Mouse (Mus musculus) heart, postnatal 10 days (tissue): ENCODE results near the gene Mobp. TPM values are rescaled to one million over a fixed set of nuclear protein-coding genes. Genes with fewer than 3 reads are reported as not detected.
"Not testable (repeated sequence)": the region's sequence is repeated elsewhere in the genome, so short reads cannot be mapped to it uniquely, and the experiment has no call there.

Source experiments
- DNase-seq, 2 experiments: peaks; one replicate each; pipeline ENCODE4 v3.0.0; 2021
- intact Hi-C: fragments of 180-260 bp; cut with DNase I; formaldehyde crosslinking; loops from one replicate; pipeline ENCODE4 v1.15.1; 2025
- total RNA-seq, 2 experiments: library from RNA; stranded (reverse); gene quantifications; 2 replicates each; pipeline ENCODE4 v1.2.3; 2021

Gene Mobp
- not detected for total RNA-seq

DNA sequence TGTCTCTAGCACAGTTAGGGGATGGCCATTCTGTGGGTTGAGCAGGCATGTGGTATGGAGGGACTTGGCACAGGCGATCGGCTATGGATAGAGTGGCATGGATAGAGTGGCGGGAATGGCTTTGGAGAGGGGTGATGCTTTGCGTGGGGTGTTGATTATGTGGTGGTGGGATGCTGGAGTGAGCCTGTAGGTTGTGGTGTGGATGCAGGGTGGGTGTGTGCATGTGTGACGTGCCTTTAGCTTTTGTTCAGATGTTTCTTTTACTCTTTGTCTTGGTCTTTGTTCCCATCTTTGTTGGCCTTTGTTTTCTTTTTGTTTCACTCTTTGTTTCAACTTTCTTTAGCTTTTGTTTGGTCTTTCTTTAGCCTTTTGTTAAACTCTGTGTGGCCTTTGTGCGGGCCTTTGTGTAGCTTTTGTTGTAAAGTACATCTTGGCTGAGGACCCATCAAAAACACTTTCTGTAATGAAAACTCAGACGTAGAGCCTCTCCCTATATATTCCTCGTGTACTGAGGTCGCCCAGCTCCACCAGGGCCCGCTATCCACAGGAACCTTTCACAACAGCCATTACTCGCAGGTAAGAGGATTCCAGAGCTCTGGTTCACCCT lies at the start of gene Mobp:
Mobp (plus strand) TSS at position 486 of the 607 bp plus-strand sequence.
- intact Hi-C loops, result no loop called here
- DNase-seq, result no peak

DNA sequence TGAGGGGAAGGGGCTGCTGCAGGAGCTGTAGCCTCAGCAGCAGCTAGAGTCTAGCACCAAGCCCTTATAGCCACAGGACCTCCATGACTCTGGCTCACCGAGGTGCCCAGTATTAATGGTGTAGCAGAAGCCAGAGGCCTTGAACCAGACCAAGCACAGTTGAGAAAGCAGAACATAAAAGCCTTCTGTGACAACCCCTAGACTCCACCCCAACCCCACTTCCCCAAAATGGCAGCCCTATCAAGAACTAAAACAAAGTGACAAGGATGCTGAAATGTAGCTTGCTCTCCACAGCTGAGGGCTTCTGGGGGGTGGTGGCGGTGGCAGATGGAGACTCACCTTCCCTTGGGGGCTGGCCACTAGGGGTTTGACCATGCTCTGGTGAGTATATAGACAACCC lies 48.3 kb upstream of the Mobp start:
- intact Hi-C loops, result no loop called here

GRCm38 (mm10) chr9:120108953-120109352 lies 40.6 kb upstream of the Mobp start:
- intact Hi-C loops, result loop anchor here (2.0 kb wide), 1 partner anchor 62 kb away; no protein-coding TSS in a partner anchor
- DNase-seq, result not testable (repeated sequence)

More for the DNA sequence above, 48.3 kb upstream of the Mobp start:
- DNase-seq, result no peak

DNA sequence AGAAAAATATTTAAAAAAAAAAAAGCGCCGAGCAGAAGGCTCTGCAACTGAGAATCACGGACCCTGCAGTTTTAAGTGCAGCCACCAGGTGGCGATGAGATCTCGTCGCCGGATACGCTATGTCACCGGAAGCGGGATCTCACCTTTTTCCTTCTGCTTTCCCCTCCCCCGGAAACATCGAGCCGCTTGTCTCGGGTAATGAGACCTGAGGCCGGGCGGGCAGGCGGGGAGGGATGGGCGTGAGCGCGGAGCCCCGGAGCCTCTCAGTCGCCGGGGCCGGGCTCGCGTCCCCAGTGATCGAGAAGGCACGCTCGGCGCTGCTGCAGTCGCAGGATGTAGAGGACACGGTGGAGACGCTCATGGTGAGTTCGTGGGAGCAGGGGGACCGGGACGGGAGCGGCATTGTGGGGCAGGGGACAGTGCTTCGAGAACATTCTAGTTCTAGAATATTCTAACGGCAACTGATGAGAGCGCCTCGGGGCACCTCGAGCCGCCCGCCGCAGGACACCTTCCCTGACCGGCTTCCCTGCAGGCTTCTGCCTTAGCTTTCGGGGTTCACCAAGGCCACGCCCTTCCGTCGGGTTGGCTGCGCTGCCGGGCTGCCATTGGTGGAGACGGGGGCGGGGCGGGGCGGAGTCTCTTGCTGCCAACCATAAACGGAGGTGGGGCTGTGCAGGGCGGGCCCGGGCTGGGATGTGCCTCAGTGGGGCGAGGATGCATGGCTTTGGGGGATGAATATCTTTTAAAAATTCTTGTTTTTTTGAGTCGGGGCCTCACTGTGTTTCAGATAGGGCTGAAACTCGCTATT lies 39.1 kb upstream of the Mobp start, which contains the start of gene Slc25a38:
Slc25a38 (plus strand) TSS at position 164 of the 808 bp plus-strand sequence.
- intact Hi-C loops, result loop anchor here (1.0 kb wide), 1 partner anchor 17 kb away; the partner anchor contains the start of gene Rpsa
- peak; percentile 95 to 96 for DNase-seq

GRCm38 (mm10) chr9:120111156-120111945 lies 38.2 kb upstream of the Mobp start:
- intact Hi-C loops, result no loop called here

GRCm38 (mm10) chr9:120112472-120112871 lies 37.0 kb upstream of the Mobp start:
- intact Hi-C loops, result no loop called here

More at GRCm38 (mm10) chr9:120111156-120111945, 38.2 kb upstream of the Mobp start:
- DNase-seq, result no peak

GRCm38 (mm10) chr9:120113456-120113855 lies 36.1 kb upstream of the Mobp start:
- DNase-seq, result no peak
- intact Hi-C loops, result no loop called here

More at GRCm38 (mm10) chr9:120112472-120112871, 37.0 kb upstream of the Mobp start:
- no peak for DNase-seq

DNA sequence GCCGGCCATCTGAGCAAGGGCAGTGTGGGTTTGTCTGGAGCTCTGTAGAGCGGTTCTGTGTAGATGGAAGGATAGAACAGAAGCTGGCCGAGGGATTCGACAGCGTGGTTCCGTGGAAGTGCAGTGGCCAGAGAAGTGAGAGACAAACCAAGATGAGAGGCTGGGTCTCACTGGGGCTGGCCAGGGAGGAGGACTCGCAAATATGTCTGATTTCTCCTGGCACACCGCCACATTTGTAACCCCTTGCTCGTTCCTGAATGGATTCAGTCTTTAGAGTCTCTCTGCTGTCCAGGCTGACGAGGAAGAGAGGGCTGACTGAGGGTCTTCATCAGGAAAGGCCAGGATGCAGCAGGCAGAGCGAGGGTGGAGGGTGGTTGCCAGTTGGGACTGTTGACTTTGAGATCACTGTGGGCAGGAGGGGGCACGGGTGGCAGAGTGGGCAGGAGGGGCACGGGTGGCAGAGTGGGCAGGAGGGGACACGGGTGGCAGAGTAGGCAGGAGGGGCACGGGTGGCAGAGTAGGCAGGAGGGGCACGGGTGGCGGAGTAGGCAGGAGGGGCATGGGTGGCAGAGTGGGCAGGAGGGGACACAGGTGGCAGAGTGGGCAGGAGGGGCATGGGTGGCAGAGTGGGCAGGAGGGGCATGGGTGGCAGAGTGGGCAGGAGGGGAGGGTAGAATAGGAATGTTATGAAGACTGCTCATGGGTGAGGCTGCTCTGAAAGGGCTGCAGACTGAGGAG lies 35.3 kb upstream of the Mobp start:
- intact Hi-C loops, result no loop called here
- DNase-seq, result no peak

GRCm38 (mm10) chr9:120114789-120115151 lies 34.7 kb upstream of the Mobp start:
- DNase-seq, result no peak
- intact Hi-C loops, result no loop called here

DNA sequence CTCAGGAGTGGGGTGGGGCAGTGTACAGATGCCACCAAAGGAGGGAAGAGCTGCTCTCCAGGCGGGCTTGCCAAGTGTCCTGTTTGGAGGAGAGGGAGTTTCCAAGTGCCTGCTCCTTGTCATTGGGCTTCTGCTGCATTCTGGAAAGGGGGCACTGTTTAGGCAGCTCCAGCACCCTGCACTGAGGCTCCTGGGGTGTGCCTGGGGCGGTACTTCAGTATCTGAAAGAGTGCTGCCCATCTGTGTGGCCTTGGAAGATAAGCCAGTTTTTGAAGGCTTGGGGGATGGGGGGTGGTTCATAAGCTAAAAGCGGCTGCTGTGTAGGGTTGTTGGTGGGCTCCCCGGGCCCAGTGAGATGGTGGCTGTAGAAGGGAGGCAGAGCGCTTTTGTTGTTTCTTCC lies 33.9 kb upstream of the Mobp start:
- DNase-seq, result no peak
- intact Hi-C loops, result no loop called here

DNA sequence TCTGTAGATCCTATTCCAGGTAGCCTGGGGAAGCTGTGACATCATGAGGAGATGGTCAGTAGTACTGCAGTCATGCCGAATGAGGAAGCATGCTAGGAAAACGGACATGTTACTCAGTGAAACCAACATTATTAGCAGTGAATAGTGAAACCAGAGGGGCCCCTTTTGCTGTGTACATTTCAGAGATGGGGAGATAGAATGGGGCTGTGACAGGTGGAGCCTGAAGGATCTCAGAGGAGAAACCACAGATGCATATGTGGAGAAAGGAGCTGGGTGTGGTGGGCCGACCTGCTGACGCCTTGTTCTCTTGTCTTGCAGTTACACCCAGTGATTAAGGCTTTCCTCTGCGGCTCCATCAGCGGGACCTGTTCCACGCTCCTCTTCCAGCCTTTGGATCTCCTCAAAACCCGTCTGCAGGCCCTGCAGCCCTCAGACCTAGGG lies 33.3 kb upstream of the Mobp start:
- intact Hi-C loops, result no loop called here
- no peak for DNase-seq

DNA sequence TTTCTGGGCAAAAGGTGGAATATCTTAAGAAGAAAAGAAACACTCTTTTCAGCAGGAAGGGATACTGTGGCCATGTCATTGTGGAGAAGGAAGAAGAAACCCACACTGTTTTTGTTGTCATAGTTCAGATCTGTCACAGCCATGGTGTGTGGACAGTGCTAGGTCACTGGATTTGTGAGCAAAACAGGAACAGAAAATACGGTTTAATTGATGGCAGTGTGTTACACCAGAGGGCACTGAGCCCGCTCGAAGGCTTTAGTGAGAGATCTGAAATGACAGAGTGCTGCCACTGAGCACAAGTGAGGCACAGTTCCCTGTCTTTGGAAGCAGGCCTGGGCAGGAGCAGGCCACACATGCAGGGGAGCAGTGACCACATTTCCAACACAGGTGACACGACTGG lies 31.3 kb upstream of the Mobp start:
- intact Hi-C loops, result no loop called here

DNA sequence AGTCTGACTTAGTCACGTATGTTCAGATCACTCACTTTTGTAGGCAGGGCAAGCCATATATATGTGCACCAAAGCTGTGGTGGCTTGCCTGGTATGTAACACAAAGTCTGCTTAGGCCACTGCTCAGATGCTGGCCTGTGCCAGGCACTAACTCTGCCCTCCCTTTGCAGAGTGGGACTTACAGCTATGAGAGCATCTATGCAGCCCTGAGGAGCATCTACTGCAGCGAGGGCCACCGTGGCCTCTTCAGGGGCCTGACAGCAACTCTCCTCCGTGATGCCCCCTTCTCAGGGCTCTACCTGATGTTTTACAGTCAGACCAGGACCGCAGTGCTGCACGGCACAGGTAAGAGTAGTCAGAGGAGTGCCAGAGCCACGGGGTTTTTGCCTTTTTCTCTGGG lies 29.0 kb upstream of the Mobp start:
- intact Hi-C loops, result no loop called here
- no peak for DNase-seq

More for the DNA sequence above, 31.3 kb upstream of the Mobp start:
- DNase-seq, result no peak

GRCm38 (mm10) chr9:120126868-120127267 lies 22.6 kb upstream of the Mobp start:
- peak in 1 of 2 experiments; percentile 9 for DNase-seq
- intact Hi-C loops, result loop anchor here (1.0 kb wide), 1 partner anchor 17 kb away; the partner anchor contains the start of gene Slc25a38

- DNase-seq, result peak; percentile 98
- intact Hi-C loops, result loop anchor here (1.0 kb wide), 1 partner anchor 17 kb away; the partner anchor contains the start of gene Slc25a38
These were observed 21.8 kb upstream of the Mobp start, which contains the start of gene Rpsa for GRCm38 (mm10) chr9:120127538-120128251. TSS of gene Rpsa (plus strand) at chr9:120127689.

- no peak for DNase-seq
- intact Hi-C loops, result no loop called here
These were observed 20.2 kb upstream of the Mobp start for GRCm38 (mm10) chr9:120129276-120129675.

- DNase-seq, result no peak
- intact Hi-C loops, result loop anchor here (10.0 kb wide), 1 partner anchor 363 kb away; the partner anchor contains the start of gene Eif1b
These were observed 17.7 kb upstream of the Mobp start for GRCm38 (mm10) chr9:120131784-120132288.

DNA sequence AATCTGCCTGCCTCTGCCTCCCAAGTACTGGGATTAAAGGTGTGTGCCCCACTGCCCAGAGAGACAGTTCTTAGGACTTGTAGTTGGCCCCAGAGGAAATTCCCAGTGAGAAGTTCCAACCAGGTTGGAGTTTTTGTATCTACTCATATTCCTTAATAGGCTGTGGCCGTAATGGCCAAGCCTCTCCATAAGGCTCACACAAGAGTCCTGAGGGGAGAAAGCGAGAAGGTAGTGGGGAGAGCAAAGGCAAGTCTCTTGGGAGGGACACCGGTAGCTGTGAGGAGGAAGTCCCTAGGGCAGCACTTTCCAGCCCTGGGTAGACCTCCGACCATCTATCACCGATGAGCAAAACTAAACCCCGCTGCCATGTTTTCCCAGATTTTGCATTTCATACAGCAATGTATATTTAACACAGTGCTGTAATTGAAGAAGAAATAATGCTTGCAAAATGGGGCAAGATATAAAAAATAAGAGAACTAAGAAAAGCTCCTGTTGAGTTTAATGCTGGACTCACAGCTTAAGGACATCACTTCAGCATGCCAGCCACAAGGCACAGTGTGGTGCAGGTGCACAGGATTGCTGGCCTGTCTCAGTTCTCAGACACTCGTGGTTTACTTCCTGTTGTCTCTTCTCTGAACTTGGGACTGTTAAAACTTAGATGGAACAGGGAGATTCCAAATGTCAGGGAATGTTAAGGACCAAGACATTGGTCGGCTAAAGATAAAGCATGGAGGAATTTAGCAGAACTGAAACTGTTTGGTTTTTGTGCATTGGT lies 16.3 kb upstream of the Mobp start:
- intact Hi-C loops, result loop anchor here (10.0 kb wide), 1 partner anchor 362 kb away; the partner anchor contains the start of gene Eif1b
- no peak for DNase-seq
